Mouse (Mus musculus) erythroid progenitor cell, adult 5-6 weeks (primary cell): ENCODE measurements around the gene Bloc1s6. TPM values are rescaled to one million over a fixed set of nuclear protein-coding genes. Genes with fewer than 3 reads are reported as not detected.
A peak's percentile ranks its signal among the peaks of the same experiment; 100 is the strongest.

Source experiments
- ATAC-seq: replicated peaks from 2 replicates; pipeline ENCODE4 v1.8.0; 2016; ENCODE audit warnings: moderate number of reproducible peaks, mild to moderate bottlenecking, moderate TSS enrichment, inconsistent platforms; ENCODE audit not compliant: poor library complexity, low FRiP score, severe bottlenecking
- total RNA-seq, 2 experiments: library from RNA; stranded (forward) in 1 of 2; stranded (reverse) in 1 of 2; fragments of 150-400 nt in 1 of 2; fragments of 186-747, 209-891 nt in 1 of 2; gene quantifications; 2 replicates each; pipeline versions ENCODE4 v1.2.3 to v1.2.4; 2015 to 2017; ENCODE audit warnings: low replicate concordance in 2 of 2

Gene Bloc1s6
- total RNA-seq (2015; ENCODE audit: low replicate concordance) (5.8 and 6.7 TPM in 2 replicates), total RNA-seq (2017; ENCODE audit: low replicate concordance) (8.6 and 29.0 TPM in 2 replicates)

DNA sequence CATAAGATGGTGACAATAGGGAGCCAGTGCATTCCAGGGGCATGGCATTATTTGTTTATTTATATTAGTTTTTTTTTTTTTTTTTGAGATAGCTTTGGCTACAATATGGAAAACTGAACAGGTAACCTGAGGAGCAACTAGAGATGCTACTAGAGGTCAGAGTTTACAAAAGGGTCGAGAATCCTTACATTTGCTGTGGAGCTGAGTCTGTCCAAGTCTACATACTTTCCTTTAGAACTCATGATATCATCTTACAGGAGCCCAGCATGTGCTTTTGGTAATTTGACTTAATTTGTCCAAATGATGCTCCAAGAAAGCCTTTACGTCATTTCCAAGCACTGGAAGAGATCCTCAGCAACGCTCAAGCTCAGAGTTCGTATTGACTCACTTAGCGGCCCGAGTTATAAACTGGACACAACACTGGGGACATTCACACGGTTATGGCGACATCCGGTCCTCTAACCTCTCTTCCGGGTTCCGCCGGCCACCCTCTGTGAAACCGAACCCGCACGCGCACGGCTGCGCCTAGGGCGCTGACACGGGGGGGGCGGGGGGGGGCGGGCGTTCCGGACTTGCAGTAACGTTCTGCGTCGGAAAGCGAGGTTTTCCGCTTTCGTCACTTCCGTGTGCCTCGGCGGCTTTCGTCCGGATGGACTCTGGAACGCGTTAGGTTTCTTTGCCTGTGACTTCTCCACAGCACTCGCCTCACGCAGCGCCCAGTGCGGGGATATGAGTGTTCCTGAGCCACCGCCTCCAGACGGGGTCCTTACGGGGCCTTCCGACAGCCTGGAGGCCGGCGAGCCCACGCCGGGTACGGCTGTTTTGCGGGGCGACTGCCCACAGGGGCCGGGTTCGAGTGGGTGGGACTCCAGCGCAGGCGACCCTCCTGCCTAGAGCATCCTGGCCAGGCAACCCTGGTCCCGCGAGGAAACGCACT lies at the start of gene Bloc1s6:
Gene Bloc1s6 (plus strand): TSS at position 610 of the 937 bp plus-strand sequence.
- peak; percentile 92 for ATAC-seq

DNA sequence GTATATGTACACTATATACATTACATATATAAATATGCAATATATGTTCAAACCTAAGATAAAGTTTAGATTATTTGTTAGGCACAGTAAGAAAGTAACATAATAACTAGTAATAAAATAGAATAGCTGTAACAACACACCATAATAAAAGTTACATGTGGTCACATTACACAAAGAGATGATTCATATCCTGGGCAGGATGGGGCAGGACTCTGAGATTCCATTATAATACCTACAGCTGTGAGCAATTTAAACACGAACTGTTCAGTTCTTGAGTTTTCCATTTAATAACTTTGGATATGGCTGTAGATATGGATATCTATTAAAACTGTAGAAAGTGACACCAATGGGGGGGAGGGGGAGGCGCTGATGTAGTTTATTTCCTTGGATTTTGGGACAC lies 40.8 kb upstream of the Bloc1s6 start:
- no peak for ATAC-seq

DNA sequence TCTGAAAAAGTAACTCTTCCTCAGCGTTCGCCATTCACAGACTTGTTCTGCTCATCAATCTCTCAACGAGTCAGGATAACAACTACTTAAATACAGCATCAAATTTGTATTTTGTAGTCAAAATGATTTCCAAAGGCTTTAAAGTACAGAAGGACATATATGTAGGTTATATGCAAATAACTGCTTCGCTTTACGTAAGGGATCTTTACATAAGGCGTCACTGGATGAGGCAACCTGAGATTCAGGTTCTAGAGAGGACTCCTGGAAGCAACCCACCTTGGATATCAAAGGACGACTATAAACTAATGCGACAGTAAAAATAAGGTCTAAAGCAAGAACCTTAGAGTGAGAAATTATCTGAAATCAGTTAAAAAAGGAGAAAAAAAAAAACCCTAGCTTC lies 37.3 kb upstream of the Bloc1s6 start:
- ATAC-seq: no peak

DNA sequence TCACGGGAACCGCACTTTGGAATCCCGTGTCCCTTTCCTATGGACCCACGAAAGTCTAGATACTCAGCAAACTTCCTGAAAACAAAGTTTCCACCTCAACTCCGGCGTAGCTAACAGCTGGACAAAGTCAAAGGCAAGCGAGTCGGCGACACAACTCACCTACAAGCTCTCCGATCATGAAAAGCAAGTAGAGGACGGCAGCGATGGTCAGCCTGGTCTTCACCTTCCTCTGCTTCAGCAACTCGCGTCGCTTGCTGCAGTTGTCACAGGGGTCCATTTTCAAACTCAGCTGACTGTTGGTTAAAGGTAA lies 36.5 kb upstream of the Bloc1s6 start:
- no peak for ATAC-seq

DNA sequence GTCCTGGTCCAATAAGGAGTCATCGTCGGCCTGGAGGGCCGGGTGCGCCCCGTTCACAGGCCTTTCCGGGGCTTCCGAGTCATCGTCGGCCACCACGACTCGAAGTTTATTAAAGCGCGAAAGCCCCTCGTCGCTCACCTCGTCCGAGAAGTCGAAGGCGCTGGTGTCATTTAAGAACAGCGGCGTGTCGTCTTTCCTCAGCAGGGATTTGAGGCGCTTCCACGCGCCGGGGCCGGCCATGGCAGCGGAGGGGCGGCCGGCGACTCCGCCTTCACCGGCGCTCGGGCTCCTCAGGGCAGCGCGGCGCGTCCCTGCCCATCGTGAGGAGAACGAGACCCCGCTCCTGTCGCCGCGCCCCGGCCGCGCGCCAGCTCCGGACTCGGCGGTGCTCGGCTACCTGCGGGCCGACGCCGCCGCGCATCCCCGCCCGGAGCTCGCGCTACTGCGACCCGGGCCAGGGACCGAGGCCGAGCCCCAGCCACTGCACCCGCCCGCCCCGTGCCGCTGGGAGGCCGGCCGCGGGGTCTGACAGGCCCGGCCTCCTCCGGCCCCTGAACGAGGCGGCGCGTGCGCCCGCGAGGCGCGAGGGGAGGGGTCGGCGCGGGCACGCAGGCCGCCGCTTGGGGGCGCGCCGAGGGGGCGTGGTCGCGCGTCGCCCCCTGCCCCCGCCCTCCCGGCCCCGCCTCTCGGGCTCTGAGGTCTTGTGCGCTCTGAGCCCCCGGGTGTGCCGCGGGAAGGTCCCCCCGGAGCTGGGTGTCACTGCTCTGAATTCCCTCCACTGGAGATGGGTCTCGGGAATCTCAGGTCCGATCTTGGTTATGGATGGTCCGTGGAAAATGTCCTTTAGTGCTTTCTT lies 35.9 kb upstream of the Bloc1s6 start, which contains the start of gene Slc30a4:
Gene Slc30a4 (minus strand): TSS at position 483 of the 856 bp plus-strand sequence.
- ATAC-seq: no peak

DNA sequence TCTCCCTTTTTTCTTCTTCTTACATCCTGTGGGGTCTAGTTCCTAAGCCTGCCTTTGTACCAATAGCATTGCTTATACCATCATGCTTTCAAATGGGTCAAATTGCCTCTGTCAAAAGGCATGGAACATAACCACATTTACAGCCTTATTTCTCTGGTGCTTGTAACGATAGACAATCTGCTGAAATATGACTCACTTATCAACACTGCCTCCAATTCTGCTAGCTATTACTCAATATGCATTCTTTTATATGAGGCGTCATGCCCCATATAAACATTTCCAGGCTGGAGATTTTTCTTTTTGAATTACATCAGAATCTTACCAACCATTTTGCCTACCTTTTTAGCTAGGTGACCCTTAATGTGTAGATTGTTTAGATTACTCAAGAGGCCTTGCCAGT lies 33.7 kb upstream of the Bloc1s6 start:
- ATAC-seq: no peak

DNA sequence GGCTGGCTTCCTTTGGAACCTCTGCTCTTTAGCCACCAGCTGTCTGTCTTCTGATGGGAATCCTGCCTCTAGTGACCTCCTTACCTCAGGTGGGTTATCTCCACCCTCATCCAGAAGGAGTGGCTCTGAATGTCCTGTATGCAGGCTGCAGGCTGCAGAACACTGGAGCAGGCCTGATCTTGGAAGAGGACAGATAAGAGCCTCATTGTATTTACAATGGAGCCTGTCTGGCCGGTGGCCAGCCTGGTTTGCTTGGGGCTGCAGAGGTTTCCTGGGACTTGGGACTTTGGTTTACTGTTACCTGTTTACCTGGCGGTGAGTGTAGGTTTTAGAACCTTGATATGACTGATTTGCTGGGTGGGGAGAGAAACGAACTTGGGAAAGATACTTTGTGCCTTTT lies 30.2 kb upstream of the Bloc1s6 start:
- no peak for ATAC-seq

DNA sequence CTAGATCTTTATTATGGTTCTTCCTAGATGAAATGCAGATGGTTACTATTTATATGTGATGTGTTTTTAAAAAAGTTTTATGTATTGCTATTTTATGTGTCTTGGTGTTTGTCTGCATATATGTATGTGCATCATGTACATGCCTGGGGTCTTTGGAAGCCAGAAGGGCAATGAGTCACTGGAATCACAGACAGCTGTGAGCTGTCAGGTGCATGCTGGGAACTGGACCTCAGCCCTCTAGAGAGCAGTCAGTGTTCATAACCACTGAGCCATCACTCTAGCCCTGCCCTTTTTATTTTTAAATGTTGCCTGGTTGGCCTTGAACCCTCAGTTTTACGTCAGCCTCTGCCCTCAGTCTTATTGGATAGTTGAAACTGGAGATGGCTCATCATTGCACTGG lies 29.1 kb upstream of the Bloc1s6 start:
- ATAC-seq: no peak

DNA sequence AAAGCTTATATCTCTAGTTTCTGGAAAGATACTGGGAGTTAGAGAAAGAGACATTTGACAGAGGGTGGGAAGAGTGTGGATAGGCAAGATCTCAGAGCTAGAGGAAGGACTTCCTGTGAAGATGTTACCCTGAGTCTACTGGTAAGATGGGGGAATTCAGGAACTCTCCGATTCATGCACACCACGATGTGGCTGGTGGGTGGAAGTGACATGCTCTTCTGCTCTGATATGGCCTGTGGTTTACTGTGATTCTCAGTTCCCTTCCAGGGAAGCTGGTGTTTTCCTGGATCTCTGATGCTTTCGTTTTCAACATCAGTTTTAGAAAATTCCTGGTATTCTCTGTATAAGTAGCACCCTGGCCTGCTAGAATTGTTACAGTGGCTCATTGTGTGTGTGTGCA lies 26.4 kb upstream of the Bloc1s6 start:
- ATAC-seq: no peak

DNA sequence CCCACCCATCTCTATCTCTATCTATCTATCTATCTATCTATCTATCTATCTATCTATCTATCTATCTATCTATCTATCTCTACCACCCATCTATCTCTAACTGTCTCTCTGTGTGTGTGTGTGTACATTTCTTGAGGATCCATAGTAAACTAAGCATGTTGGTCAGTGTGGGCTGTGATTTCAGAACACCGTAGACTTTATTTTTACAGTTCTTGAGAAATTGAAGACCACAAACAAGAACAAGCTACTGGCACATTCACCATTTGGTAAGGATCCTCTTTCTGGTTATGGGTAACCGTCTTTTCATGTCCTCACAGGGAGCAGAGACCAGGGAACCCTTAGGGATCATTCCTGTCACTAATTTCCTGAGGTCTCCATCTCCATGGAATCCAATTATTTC lies 25.5 kb upstream of the Bloc1s6 start:
- ATAC-seq: no peak

DNA sequence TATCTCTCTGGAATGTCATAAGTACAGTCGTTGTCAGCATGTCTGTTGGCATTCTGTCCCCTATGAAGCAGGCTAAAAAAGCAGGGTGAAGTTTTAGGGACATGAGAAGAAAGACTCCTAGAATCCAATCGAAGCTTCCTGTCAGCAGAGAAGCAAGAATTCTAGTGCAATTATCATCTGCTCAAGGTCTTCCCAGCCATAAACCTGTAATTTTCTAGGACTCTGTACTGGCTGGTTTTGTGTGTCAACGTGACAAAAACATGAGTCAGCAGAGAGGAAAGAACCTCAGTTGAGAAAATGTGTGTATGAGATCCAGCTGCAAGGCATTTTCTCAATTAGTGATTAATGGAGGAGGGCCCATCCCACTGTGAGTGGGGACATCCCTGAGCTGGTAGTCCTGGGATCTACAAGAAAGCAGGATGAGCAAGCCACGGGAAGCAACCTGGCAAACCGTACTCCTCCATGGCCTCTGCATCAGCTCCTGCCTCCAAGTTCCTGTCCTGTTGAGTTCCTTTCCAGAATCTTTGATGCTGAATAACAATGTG lies 23.1 kb upstream of the Bloc1s6 start:
- no peak for ATAC-seq

DNA sequence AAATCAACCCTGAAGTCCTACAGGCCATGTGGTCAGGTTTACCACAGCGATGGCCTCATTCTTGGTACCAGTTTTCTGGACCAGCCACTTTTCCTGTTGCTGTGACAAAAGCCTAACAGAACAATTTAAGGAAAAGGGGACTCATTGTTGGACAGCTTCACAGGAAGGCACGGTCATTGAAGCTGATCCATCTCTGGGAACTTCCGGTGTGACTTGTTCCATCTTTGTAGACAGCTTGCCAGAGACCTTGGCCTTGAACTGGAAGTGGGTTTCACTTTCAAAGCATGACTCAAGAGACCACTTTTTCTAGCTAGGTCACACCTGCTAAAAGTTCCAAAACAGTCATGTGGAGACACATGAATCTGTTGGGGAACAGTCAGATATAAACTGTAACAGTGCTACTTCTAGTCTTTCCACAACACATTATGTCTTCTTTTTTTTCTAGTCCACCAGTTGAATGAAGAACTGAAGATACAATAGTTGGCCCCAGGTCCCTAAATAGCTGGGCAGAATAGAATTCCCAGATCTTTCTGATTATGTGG lies 21.9 kb upstream of the Bloc1s6 start:
- ATAC-seq: no peak

DNA sequence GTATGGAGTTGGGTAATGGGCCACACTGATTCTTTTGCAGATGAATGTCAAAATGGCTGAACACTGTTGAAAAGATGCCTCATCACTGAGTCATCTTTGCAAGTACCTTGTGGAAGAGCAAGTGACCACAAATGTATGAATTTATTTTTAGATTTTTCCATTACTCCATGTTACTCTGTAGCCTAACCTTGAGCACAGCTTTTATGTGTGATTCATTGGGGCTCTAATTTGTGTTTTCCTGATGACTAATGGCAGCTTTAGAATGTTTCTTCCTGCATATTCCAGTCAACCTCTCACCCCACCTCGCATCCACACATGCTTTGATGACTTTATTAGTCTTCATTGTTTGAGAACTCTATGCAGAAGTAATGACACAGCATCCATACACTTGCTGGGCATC lies 19.1 kb upstream of the Bloc1s6 start:
- ATAC-seq: no peak

DNA sequence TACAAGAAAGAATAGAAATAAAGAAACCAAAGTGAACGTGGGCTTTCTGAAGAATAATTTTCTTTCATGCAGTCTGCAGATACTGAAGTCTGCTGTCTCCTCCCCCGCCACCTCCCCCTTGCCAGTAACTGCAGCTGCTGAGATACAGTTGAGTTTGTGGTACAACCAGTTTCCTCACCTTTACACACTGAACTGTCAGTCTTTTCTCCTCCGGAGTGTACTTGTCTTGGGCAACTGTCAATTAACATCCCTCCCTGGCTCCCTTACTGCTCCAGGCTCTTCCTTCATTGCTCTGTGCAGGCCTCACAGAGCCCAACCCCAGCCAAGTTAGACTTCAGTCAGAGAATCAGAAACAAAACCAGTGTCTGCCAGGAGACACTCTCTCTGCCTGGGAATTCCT lies 17.7 kb upstream of the Bloc1s6 start:
- ATAC-seq: no peak

DNA sequence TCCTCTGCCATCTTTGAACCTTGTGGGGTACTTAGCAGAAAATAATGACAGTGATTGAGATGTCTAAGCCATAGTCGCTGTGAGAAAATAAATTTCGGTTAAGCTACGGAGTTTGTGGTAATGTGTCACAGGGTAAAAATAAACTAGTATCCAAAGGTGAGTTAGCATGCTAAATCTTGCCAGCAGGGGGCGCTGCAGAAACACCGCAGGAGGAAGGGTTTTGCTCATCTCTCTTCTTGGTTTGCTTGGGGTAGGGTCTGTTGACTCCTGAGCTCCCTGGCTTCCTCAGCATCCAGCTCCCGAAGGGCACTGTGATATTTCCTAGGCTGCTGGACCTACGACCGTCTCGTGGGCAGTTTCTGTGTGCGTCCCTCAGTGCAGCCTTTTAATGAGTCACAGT lies 12.7 kb upstream of the Bloc1s6 start:
- ATAC-seq: no peak

DNA sequence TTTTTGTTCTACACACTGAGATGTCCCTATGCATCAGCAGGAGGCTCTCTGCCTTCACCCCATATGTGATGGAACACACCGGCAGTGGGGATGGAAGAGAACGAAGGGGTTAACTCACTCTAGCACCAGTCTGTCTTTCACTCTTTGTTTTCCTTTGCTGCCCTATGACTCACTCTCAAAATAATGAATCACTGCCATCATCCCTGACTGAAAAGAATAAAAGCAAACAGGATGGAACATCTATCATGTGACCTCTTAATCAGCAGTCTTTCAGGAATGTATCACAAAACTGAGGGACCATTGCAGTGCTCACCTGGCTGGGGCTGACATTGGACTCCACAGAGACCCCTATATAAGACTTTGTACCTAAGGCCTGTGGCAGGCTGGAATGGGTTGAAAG lies 6.8 kb upstream of the Bloc1s6 start:
- no peak for ATAC-seq

DNA sequence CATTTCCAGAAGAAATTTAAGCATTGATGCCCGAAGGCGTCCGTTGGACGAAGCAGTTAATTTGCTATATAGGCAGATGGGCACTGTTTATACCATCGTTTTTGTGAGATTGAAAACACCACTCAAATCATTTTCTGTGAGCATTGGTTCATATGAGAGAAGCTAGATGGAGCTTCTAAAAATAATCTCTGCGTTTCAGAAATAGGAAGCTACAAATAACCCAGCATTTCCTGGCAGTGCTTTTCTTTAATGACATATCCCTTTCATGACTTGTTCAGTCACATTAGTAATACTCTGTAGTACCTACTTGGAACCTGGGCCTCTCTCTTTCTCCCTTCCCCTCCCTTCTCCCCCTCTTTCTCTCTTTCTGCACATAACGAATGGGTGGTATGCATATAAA lies 720 bp downstream of the Bloc1s6 start:
- ATAC-seq: no peak

DNA sequence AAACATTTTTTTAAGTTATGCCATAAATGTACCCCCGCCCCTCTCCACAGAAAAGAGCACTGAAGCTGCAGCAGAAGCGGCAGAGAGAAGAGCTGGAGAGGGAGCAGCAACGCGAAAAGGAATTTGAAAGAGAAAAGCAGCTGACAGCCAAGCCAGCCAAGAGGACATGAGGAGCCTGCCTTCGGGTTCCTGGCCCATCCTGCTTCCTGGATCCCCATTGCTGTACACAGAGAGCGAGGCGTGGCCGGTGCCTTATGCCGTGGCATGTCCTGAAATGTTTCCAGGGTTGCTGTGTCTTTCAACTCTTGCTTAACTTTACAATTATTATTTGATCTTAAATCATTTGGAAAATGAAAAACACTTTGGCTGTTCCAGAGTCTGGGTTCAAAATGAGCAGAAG lies 8.2 kb downstream of the Bloc1s6 start:
- ATAC-seq: no peak

DNA sequence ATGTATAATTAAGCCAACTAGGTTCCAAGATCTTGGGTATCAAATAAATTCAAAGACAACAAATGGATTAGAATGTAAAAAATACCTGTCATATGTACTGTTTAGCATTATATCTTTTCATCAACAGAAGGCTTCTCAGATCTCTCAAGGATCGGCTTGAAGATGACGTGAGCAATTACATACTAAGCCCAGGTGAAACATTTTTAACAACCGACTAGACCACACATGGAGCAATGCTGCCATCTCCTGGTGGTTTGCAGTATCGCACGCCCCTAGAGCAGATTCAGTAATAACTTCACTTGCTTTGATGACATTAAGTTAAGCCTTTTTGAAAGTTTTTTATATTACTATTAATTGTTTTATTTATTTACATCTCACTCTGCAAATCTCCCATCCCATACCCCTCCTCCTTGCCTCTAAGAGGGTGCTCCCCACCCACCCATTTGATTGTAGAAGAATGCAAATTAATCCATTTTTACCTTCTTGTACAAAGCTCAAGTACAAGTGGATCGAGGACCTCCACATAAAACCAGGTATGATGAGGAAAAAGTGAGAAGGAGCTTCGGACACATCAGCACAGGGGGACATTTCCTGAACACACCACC lies 15.5 kb downstream of the Bloc1s6 start:
- ATAC-seq: no peak

DNA sequence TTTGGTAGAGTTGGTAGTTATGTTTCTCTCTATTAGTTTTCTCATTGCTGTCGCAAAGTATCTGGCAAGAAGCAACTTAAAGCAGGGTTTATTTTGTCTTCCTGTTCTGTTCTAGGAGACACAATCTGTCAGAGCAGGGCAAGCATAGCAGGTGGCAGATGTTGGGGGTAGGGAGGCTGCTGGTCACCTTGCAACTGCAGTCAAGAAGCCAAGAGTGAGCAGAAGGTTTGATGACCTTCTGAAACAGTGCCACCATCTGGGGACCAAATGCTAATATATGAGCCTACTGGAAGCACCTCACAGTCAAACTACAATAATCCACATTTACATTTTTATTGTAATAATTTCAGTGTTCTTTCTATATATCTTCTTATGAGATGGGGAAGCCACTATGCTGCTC lies 21.5 kb downstream of the Bloc1s6 start:
- no peak for ATAC-seq
